Comparison of ENCODE assay signal across 8 mouse cellular contexts in genomic region chr12:85686466-85687216, GRCm38 (mm10). TPM values are rescaled to one million over a fixed set of nuclear protein-coding genes. Genes with fewer than 3 reads are reported as not detected.
A peak's percentile ranks its signal among the peaks of the same experiment; 100 is the strongest.
DNase-seq lines count a peak whose midpoint lies in the region; ATAC-seq lines count a peak whose summit lies in the region.

TSS of gene Batf (plus strand) at chr12:85686669.

- no peaks in the 10 kb centered on the region for H3K36me3 ChIP-seq in embryonic facial prominence, embryonic 11.5 days (replicated peaks; ENCODE audit: control insufficient read depth, insufficient read depth, low read depth, low read length)
- H3K36me3 ChIP-seq in intestine, embryonic 16.5 days (ENCODE audit: control insufficient read depth, insufficient read depth, low read length): no peaks in the 10 kb centered on the region

- 0 out of 2 replicates have a peak, but pooled peaks have one; percentile 14 for ATAC-seq in embryonic facial prominence, embryonic 11.5 days (replicated peaks; ENCODE audit: insufficient number of reproducible peaks, low FRiP score, low TSS enrichment, low read depth)
- ATAC-seq in intestine, embryonic 16.5 days: peak; percentile 44; the same call in 1 of the 2 replicates
- ATAC-seq in monocyte, adult 5-6 weeks (replicated peaks; ENCODE audit: insufficient number of reproducible peaks, low FRiP score, low TSS enrichment, poor library complexity, severe bottlenecking): peak; percentile 64

- H3K27ac ChIP-seq in embryonic facial prominence, embryonic 11.5 days (replicated peaks; ENCODE audit: low read depth, low read length): no peak within 1 kb of the TSS
- no peak within 1 kb of the TSS for H3K27ac ChIP-seq in intestine, embryonic 16.5 days (ENCODE audit: low read length)

- intact Hi-C loops in heart, postnatal 14 days (cut with DNase I): no loop called here
- intact Hi-C loops in left cerebral cortex, postnatal 14 days (cut with DNase I): loop anchor here (10.0 kb wide), 1 partner anchor 128 kb away; no protein-coding TSS in a partner anchor

- peak within 1 kb of the TSS; percentile 7; the same call in 1 of the 2 replicates for H3K4me3 ChIP-seq in embryonic facial prominence, embryonic 11.5 days (ENCODE audit: low read depth, low read length)
- H3K4me3 ChIP-seq in intestine, embryonic 16.5 days (ENCODE audit: low read length): peak within 1 kb of the TSS; percentile 25

- H3K4me1 ChIP-seq in embryonic facial prominence, embryonic 11.5 days (ENCODE audit: control insufficient read depth, insufficient read depth, low read length): no peaks in the 10 kb centered on the region
- no peaks in the 10 kb centered on the region for H3K4me1 ChIP-seq in intestine, embryonic 16.5 days (ENCODE audit: control insufficient read depth, insufficient read depth, low read length)

- no peaks in the 10 kb centered on the region for H3K27me3 ChIP-seq in embryonic facial prominence, embryonic 11.5 days (ENCODE audit: control insufficient read depth, insufficient read depth, low read length)
- H3K27me3 ChIP-seq in intestine, embryonic 16.5 days (replicated peaks; ENCODE audit: control insufficient read depth, insufficient read depth, low read length): no peaks in the 10 kb centered on the region

- peak within 1 kb of the TSS; percentile 35 for H3K4me2 ChIP-seq in embryonic facial prominence, embryonic 11.5 days (ENCODE audit: low read depth, low read length)
- peak within 1 kb of the TSS; percentile 36 for H3K4me2 ChIP-seq in intestine, embryonic 16.5 days (ENCODE audit: low read depth, low read length)

- WGBS in embryonic facial prominence, embryonic 11.5 days: 25% methylated on average over 21 of the region's 22 CpGs
- 38% methylated on average over 22 of the region's 22 CpGs for WGBS in intestine, embryonic 16.5 days

- H3K9ac ChIP-seq in embryonic facial prominence, embryonic 11.5 days (replicated peaks; ENCODE audit: low read length): peak within 1 kb of the TSS; percentile 37
- peak within 1 kb of the TSS; percentile 56 for H3K9ac ChIP-seq in intestine, embryonic 16.5 days (ENCODE audit: low read depth, low read length)

- peak; percentile 26 for DNase-seq in heart, adult 8-10 months (ENCODE audit: low spot score)
- DNase-seq in heart, postnatal 14 days: no peak
- DNase-seq in embryonic facial prominence, embryonic 11.5 days (ENCODE audit: low spot score): peak; percentile 25
- DNase-seq in frontal cortex, postnatal 14 days (ENCODE audit: low spot score in 2 of 2): no peak
- no peak for DNase-seq in left cerebral cortex, postnatal 14 days (ENCODE audit: low spot score in 2 of 2)
- no peak for DNase-seq in urinary bladder, adult 2 months (ENCODE audit: low spot score)

- H3K9me3 ChIP-seq in embryonic facial prominence, embryonic 11.5 days (replicated peaks; ENCODE audit: control insufficient read depth, low read length): no peaks in the 10 kb centered on the region
- no peaks in the 10 kb centered on the region for H3K9me3 ChIP-seq in intestine, embryonic 16.5 days (ENCODE audit: control insufficient read depth, low read length)

RNA-seq across cellular contexts. Expression of gene Batf, which starts in this region (rescaled TPM):
- total RNA-seq in heart, adult 8-10 months (2022): 1 to 10 TPM in 1 of 4 experiments, under 1 TPM in 3; 0.38 to 1.1 (median 0.91) TPM
- total RNA-seq in heart, postnatal 14 days (2021): 1 to 10 TPM; 1.1 to 1.2 TPM
- polyA plus RNA-seq in embryonic facial prominence, embryonic 11.5 days (2014; fragmentation: Nextera tagmentation; extraction: Ambion mirVana): 2.5 and 3.7 TPM in 2 replicates
- 3.5 and 3.6 TPM in 2 replicates for polyA plus RNA-seq in intestine, embryonic 16.5 days (2015; fragmentation: Nextera tagmentation; extraction: Ambion mirVana)
- total RNA-seq in monocyte, adult 5-6 weeks (2017): 28.7 to 49.6 TPM (median 34.2 TPM) in 3 replicates
- total RNA-seq in left cerebral cortex, postnatal 14 days (2021): under 1 TPM in 1 of 2 experiments, not detected in 1; 0.88 TPM
- 4.0 and 4.9 TPM in 2 replicates for polyA plus RNA-seq in urinary bladder, adult 2 months (2012; rRNA removed)

Comparison
In these comparisons a context has a peak if more than half of its experiments do, and no peak if none do; other contexts are left out.
1. RNA of gene Batf (total RNA-seq): 28.7 to 49.6 TPM in monocyte, adult 5-6 weeks; 1.1 to 1.2 TPM in heart, postnatal 14 days, 0.38 to 1.1 TPM in heart, adult 8-10 months and 0.88 TPM in left cerebral cortex, postnatal 14 days; every median in the first group is over 10 times any median in the second.
2. DNase-seq: peak in heart, adult 8-10 months (single experiment) and embryonic facial prominence, embryonic 11.5 days (single experiment); none in heart, postnatal 14 days (0 of 2), frontal cortex, postnatal 14 days (0 of 2), left cerebral cortex, postnatal 14 days (0 of 2) and urinary bladder, adult 2 months (single experiment).
3. ATAC-seq: peak in every context shown above with its lines; median percentile 64 in monocyte, adult 5-6 weeks; 44 in intestine, embryonic 16.5 days; 14 in embryonic facial prominence, embryonic 11.5 days.